Comparison of ENCODE assay signal across 9 mouse cellular contexts in the genomic region with DNA sequence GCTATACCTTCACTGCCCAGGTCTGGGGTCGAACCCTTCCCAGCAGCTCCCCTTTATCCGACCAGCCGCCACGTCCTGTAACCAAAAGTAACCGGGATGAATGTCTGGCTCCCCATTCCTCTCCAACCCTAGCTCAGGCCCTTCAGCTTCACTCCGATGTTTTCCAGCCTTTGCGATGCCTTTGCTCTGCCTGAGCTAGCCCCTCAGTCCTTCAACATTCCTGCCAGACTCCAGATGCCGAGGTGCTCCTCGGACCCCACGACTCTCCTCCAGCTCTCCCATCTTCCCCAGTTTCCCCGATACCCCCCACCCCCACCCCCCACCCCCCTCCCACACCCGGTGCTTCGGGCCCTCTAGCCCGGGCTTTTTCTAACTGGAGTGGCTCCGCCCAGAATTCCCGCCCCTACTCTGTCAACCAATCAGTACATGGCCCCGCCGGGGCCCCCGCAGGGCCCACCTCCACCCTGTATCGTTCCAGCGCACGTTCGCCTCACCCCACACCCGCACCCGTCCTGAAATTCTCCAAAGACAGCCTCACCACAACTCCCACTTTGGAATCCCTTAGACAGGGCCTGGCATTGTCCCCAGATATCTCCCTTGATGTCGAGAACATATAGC. TPM values are rescaled to one million over a fixed set of nuclear protein-coding genes. Genes with fewer than 3 reads are reported as not detected.
DNase-seq lines count a peak whose midpoint lies in the region; ATAC-seq and TF ChIP-seq lines count a peak whose summit lies in the region.
"Had no signal": no experiment of that assay in that cellular context is flagged by ENCODE, and none has a peak within 500 bp of the region (broad histone marks: within the 10 kb centered on the region; RNA-seq: fewer than 3 reads in every experiment).

No protein-coding gene starts in this region.

- H3K4me1 ChIP-seq in kidney, adult 2 months (ENCODE audit: control insufficient read depth, insufficient read depth, low read length) = no peaks in the 10 kb centered on the region
- H3K4me1 ChIP-seq in embryonic facial prominence, embryonic 14.5 days (ENCODE audit: control insufficient read depth, insufficient read depth, low read length) = peaks cover 31% of the 10 kb centered on the region
- 0 out of 2 replicates have a peak, but pooled peaks cover 2% of the 10 kb centered on the region for H3K4me1 ChIP-seq in hindbrain, embryonic 11.5 days (replicated peaks; ENCODE audit: control insufficient read depth, insufficient read depth, low read length)
- H3K4me1 ChIP-seq in midbrain, embryonic 10.5 days = peaks cover 55% of the 10 kb centered on the region

- no peaks in the 10 kb centered on the region for H3K36me3 ChIP-seq in kidney, adult 2 months (ENCODE audit: control insufficient read depth, insufficient read depth, low read length)
- no peaks in the 10 kb centered on the region for H3K36me3 ChIP-seq in embryonic facial prominence, embryonic 14.5 days (ENCODE audit: control insufficient read depth, insufficient read depth, low read length)
- no peaks in the 10 kb centered on the region for H3K36me3 ChIP-seq in hindbrain, embryonic 11.5 days (ENCODE audit: control insufficient read depth, insufficient read depth, low read length)
- no peaks in the 10 kb centered on the region for H3K36me3 ChIP-seq in midbrain, embryonic 10.5 days

- TF ChIP-seq POLR2A in kidney, adult 2 months (IDR thresholded peaks at IDR 0.05; ENCODE audit: low read depth, low read length) = no peak

- peak; percentile 39 for DNase-seq in kidney, postnatal 10 days
- no peak for DNase-seq in kidney, adult 2 months
- DNase-seq in embryonic facial prominence, embryonic 14.5 days (ENCODE audit: low spot score) = peak; percentile 95
- peak; percentile 40 for DNase-seq in hindbrain, embryonic 11.5 days (ENCODE audit: low spot score)
- peak; percentile 55 for DNase-seq in midbrain, embryonic 10.5 days (ENCODE audit: low spot score)
- DNase-seq in yolk sac, embryonic 10.5 days (ENCODE audit: low spot score) = peak; percentile 89
- no peak for DNase-seq in natural killer cell, adult 2 months (ENCODE audit: low spot score in 2 of 2)
- DNase-seq in spleen, postnatal 36 days (ENCODE audit: low spot score in 2 of 2) = no peak

- peak; percentile 73 for ATAC-seq in embryonic facial prominence, embryonic 14.5 days (ENCODE audit: low read depth)
- peak; percentile 57 for ATAC-seq in hindbrain, embryonic 11.5 days (ENCODE audit: low FRiP score)

- H3K4me3 ChIP-seq in kidney, adult 2 months (ENCODE audit: insufficient read depth, low read depth, low read length) = no peak overlapping the region
- peak overlapping the region; percentile 43 for H3K4me3 ChIP-seq in embryonic facial prominence, embryonic 14.5 days (ENCODE audit: low read depth, low read length)
- peak overlapping the region; percentile 18 for H3K4me3 ChIP-seq in hindbrain, embryonic 11.5 days (ENCODE audit: low read depth, low read length)
- peak overlapping the region; percentile 42 for H3K4me3 ChIP-seq in midbrain, embryonic 10.5 days

- H3K9ac ChIP-seq in embryonic facial prominence, embryonic 14.5 days (ENCODE audit: low read depth, low read length) = peak overlapping the region; percentile 80
- 0 out of 2 replicates have a peak overlapping the region, but pooled peaks have one; percentile 27 for H3K9ac ChIP-seq in hindbrain, embryonic 11.5 days (ENCODE audit: low read depth, low read length)

- no peak overlapping the region for H3K27ac ChIP-seq in kidney, adult 2 months (ENCODE audit: insufficient read depth, low read depth, low read length)
- H3K27ac ChIP-seq in embryonic facial prominence, embryonic 14.5 days (replicated peaks; ENCODE audit: low read depth, low read length) = peak overlapping the region; percentile 96
- H3K27ac ChIP-seq in hindbrain, embryonic 11.5 days (ENCODE audit: low read depth, low read length) = no peak overlapping the region
- peak overlapping the region; percentile 71 for H3K27ac ChIP-seq in midbrain, embryonic 10.5 days (replicated peaks)
- H3K27ac ChIP-seq: macrophage had no signal

- H3K4me2 ChIP-seq in embryonic facial prominence, embryonic 14.5 days (ENCODE audit: low read depth, low read length) = peak overlapping the region; percentile 63
- peak overlapping the region; percentile 29 for H3K4me2 ChIP-seq in hindbrain, embryonic 11.5 days (replicated peaks; ENCODE audit: low read depth, low read length)

- 49% methylated on average over 26 of the region's 26 CpGs for WGBS in kidney, adult 2 months
- WGBS in embryonic facial prominence, embryonic 14.5 days = 53% methylated on average over 25 of the region's 26 CpGs
- 41% methylated on average over 26 of the region's 26 CpGs for WGBS in hindbrain, embryonic 11.5 days
- 45% methylated on average over 26 of the region's 26 CpGs for WGBS in midbrain, embryonic 10.5 days

- no peak for TF ChIP-seq CTCF in kidney, adult 2 months (conservative IDR thresholded peaks at IDR 0.05; ENCODE audit: insufficient read depth, insufficient read length, low read depth, low read length)

- H3K27me3 ChIP-seq in kidney, adult 2 months (replicated peaks; ENCODE audit: control insufficient read depth, insufficient read depth, low read length) = no peaks in the 10 kb centered on the region
- no peaks in the 10 kb centered on the region for H3K27me3 ChIP-seq in embryonic facial prominence, embryonic 14.5 days (replicated peaks; ENCODE audit: control insufficient read depth, insufficient read depth, low read length)
- peaks cover 6% of the 10 kb centered on the region; the same call in 1 of the 2 replicates for H3K27me3 ChIP-seq in hindbrain, embryonic 11.5 days (ENCODE audit: control insufficient read depth, insufficient read depth, low read length)
- H3K27me3 ChIP-seq in midbrain, embryonic 10.5 days (ENCODE audit: low read depth, poor library complexity, severe bottlenecking) = peaks cover 24% of the 10 kb centered on the region

- peaks cover 20% of the 10 kb centered on the region for H3K9me3 ChIP-seq in embryonic facial prominence, embryonic 14.5 days (ENCODE audit: control insufficient read depth, low read length)
- no peaks in the 10 kb centered on the region for H3K9me3 ChIP-seq in hindbrain, embryonic 11.5 days (ENCODE audit: control insufficient read depth, low read length)
- peaks cover 24% of the 10 kb centered on the region for H3K9me3 ChIP-seq in midbrain, embryonic 10.5 days (replicated peaks)

RNA-seq across cellular contexts. Expression of a gene that starts 45.4 kb away (rescaled TPM):
- polyA plus RNA-seq in kidney, adult 2 months (2012; rRNA removed) = 10.3 and 11.0 TPM in 2 replicates
- 30.3 and 33.1 TPM in 2 replicates for polyA plus RNA-seq in embryonic facial prominence, embryonic 14.5 days (2014; fragmentation: Nextera tagmentation; extraction: Ambion mirVana)
- polyA plus RNA-seq in hindbrain, embryonic 11.5 days (2014; fragmentation: Nextera tagmentation; extraction: Ambion mirVana) = 13.5 and 13.9 TPM in 2 replicates
- 15.8 and 20.3 TPM in 2 replicates for polyA plus RNA-seq in midbrain, embryonic 10.5 days (2016; fragmentation: Nextera tagmentation; extraction: Ambion mirVana)

Comparison
In these comparisons a context has a peak if more than half of its experiments do, and no peak if none do; other contexts are left out.
1. DNase-seq: peak in kidney, postnatal 10 days (single experiment), embryonic facial prominence, embryonic 14.5 days (single experiment), hindbrain, embryonic 11.5 days (single experiment), midbrain, embryonic 10.5 days (single experiment) and yolk sac, embryonic 10.5 days (single experiment); none in kidney, adult 2 months (single experiment), natural killer cell, adult 2 months (0 of 2) and spleen, postnatal 36 days (0 of 2).
2. H3K27ac ChIP-seq: peak in embryonic facial prominence, embryonic 14.5 days (single experiment) and midbrain, embryonic 10.5 days (single experiment); none in kidney, adult 2 months (single experiment) and hindbrain, embryonic 11.5 days (single experiment).